Mouse (Mus musculus) ES-Bruce4 (cell line): ENCODE measurements around the gene Mup19. TPM values are rescaled to one million over a fixed set of nuclear protein-coding genes. Genes with fewer than 3 reads are reported as not detected.

Source experiments
- polyA plus RNA-seq: library from polyadenylated mRNA; stranded (reverse); fragments of >200 nt; gene quantifications from 2 replicates; pipeline ENCODE4 v1.2.4, GENCODE M21; 2011; ENCODE audit warnings: low read depth; ENCODE audit not compliant: missing spikeins, insufficient read depth, insufficient read length

Gene Mup19
- polyA plus RNA-seq, 1 experiment: not detected

Other genes starting within 250 kb of the Mup19 start
- gene Mup17, start 186.4 kb downstream of the Mup19 start, polyA plus RNA-seq: not detected in 2 replicates
- not detected in 2 replicates for gene Mup18, start 108.1 kb downstream of the Mup19 start, polyA plus RNA-seq
- not detected in 2 replicates for gene Mup5, start 53.0 kb upstream of the Mup19 start, polyA plus RNA-seq